Mouse (Mus musculus): ENCODE measurements at regions not wholly inside any gene's neighbourhood (a gene's known extent, or its start where the extent isn't known, plus 50 kb on each side); places are given as distances from the start of the nearest gene placed in this dataset.

- TF ChIP-seq CTCF (IDR thresholded peaks at IDR 0.05; ENCODE audit: control insufficient read depth, insufficient read depth, low read length) (no peak), POLR2A (IDR thresholded peaks at IDR 0.05; ENCODE audit: borderline replicate concordance, control insufficient read depth, low read depth, low read length) (no peak)
Measured at GRCm38 (mm10) chr6:109230391-109230790, 401.9 kb downstream of the Edem1 start.
